Mouse (Mus musculus) kidney, postnatal 25 days (tissue): Measurements from ENCODE around the gene Gm3139.
"Not testable (repeated sequence)": the region's sequence is repeated elsewhere in the genome, so short reads cannot be mapped to it uniquely, and the experiment has no call there.

ENCODE experiments used
- DNase-seq, 2 experiments: peaks; one replicate each; pipeline ENCODE4 v3.0.0; 2021; ENCODE audit warnings: mixed read lengths in 2 of 2

Gene Gm3139

DNA sequence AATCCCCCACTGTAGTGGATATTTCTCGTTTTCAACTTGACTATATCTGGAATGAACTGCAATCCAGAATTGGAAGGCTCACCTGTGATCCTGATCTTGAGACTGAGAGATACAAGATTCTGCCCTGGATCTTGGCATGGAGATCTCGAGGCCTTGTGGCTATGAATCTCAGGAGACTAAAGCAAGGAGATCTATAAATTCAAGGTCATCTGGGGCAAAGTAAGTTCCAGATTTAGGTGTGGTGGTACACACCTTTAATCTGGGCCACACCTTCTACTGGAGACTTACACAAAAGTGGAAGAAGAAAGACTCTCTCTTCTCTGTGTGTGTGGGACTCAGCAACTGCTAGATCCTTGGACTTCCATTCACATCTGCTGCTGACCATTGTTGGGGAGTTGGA is at the start of gene Gm3139:
TSS of gene Gm3139 (plus strand) at position 301 of the 400 bp plus-strand sequence.
- not testable (repeated sequence) for DNase-seq
